Mouse (Mus musculus): ENCODE results near the gene Brpf1.

GRCm38 (mm10) chr6:113352820-113353219, 45.9 kb downstream of the Brpf1 start:
- TF ChIP-seq GATA1 (IDR thresholded peaks at IDR 0.05; ENCODE audit: borderline replicate concordance, low read length) (no peak), FLI1 (IDR thresholded peaks at IDR 0.05; ENCODE audit: low read length) (no peak)

Data from megakaryocyte, embryonic 14.5 days (primary cell).